Mouse (Mus musculus) monocyte, adult 59 days (primary cell): Measurements from ENCODE around the gene Ift43. TPM values are rescaled to one million over a fixed set of nuclear protein-coding genes. Genes with fewer than 3 reads are reported as not detected.

Source experiments
- total RNA-seq, 2 experiments: library from RNA; stranded (reverse); gene quantifications; one replicate each; pipeline ENCODE4 v1.2.4; 2023

Gene Ift43
- total RNA-seq, result 1 to 10 TPM; 1.1 to 3.1 TPM

GRCm38 (mm10) chr12:86082481-86083012 lies at the start of gene Ift43:
Ift43 (plus strand) TSS chr12:86082541.

GRCm38 (mm10) chr12:86078553-86079201 lies 3.7 kb upstream of the Ift43 start, which contains the start of gene Tgfb3:
Tgfb3 (minus strand) TSS chr12:86079041.

Other genes starting within 250 kb of the Ift43 start
- under 1 TPM; 0.49 to 0.50 TPM for gene Tgfb3, start 3.5 kb upstream of the Ift43 start, total RNA-seq
- gene Gpatch2l, start 159.3 kb downstream of the Ift43 start, total RNA-seq, result 10 to 100 TPM; 75.1 to 78.8 TPM